Mouse (Mus musculus) midbrain, embryonic 11.5 days (tissue): Measurements from ENCODE around the gene Insm2. TPM values are rescaled to one million over a fixed set of nuclear protein-coding genes. Genes with fewer than 3 reads are reported as not detected.
"Not testable (repeated sequence)": the region's sequence is repeated elsewhere in the genome, so short reads cannot be mapped to it uniquely, and the experiment has no call there.

Source experiments
- ATAC-seq: fragments of 200-750 bp; cut with Nextera tagmentation; 2 replicates; pipeline ENCODE4 v1.8.0; 2017; ENCODE audit warnings: moderate TSS enrichment, moderate library complexity; ENCODE audit not compliant: low FRiP score
- DNase-seq: peaks from one replicate; pipeline ENCODE4 v3.0.0; 2015; ENCODE audit warnings: low spot score; ENCODE audit errors: missing footprints
- H3K27ac ChIP-seq: fragments of 300-500 bp; sonication (generic); 2 replicates; pipeline ENCODE4 v1.5.1; 2014; ENCODE audit warnings: low read depth, low read length
- H3K27me3 ChIP-seq: fragments of 300-500 bp; sonication (generic); 2 replicates; pipeline ENCODE4 v1.6.1; 2014; ENCODE audit warnings: mild to moderate bottlenecking, low read length, moderate library complexity, mixed read lengths; ENCODE audit not compliant: control insufficient read depth, insufficient read depth
- H3K36me3 ChIP-seq: fragments of 300-500 bp; sonication (generic); 2 replicates; pipeline ENCODE4 v1.6.1; 2014; ENCODE audit warnings: mild to moderate bottlenecking, low read length, moderate library complexity, mixed read lengths; ENCODE audit not compliant: control insufficient read depth, insufficient read depth
- H3K4me1 ChIP-seq: fragments of 300-500 bp; sonication (generic); 2 replicates; pipeline ENCODE4 v1.6.1; 2014; ENCODE audit warnings: low read length; ENCODE audit not compliant: control insufficient read depth, insufficient read depth
- H3K4me2 ChIP-seq: fragments of 300-500 bp; sonication (generic); 2 replicates; pipeline ENCODE4 v1.6.1; 2014; ENCODE audit warnings: mild to moderate bottlenecking, moderate library complexity
- H3K4me3 ChIP-seq: fragments of 300-500 bp; sonication (generic); 2 replicates; pipeline ENCODE4 v1.5.1; 2014; ENCODE audit warnings: low read depth, low read length
- H3K9ac ChIP-seq: fragments of 300-500 bp; sonication (generic); 2 replicates; pipeline ENCODE4 v1.6.1; 2014; ENCODE audit warnings: low read length
- H3K9me3 ChIP-seq: fragments of 300-500 bp; sonication (generic); 2 replicates; pipeline ENCODE4 v1.6.1; 2016; ENCODE audit warnings: low read length; ENCODE audit not compliant: control insufficient read depth
- WGBS: fragments of 180-500 bp; shearing (Covaris S2); extraction: QIAGEN DNeasy Blood & Tissue Kit; methylation state at CpG from one replicate; pipeline ENCODE4 v1.1.7; 2014; 5-methylcytosine and 5-hydroxymethylcytosine counted together
- polyA plus RNA-seq: library from polyadenylated mRNA; unstranded; fragments of >200 nt; fragmentation: Nextera tagmentation; extraction: Ambion mirVana; gene quantifications from 2 replicates; pipeline ENCODE4 v1.2.1, GENCODE M21; 2014

Insm2 gene
- polyA plus RNA-seq, 1 experiment from 2014 or later: 0.57 TPM

DNA sequence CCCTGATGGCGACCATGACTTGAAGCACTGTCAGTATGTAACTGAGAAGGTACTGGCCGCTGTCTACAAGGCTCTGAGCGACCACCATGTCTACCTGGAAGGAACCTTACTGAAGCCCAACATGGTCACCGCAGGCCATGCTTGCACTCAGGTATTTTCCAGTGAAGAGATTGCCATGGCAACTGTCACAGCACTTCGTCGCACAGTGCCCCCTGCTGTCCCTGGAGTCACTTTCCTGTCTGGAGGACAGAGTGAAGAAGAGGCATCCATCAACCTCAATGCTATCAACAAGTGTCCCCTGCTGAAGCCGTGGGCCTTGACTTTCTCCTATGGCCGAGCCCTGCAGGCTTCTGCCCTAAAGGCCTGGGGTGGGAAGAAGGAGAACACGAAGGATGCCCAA lies 33.4 kb upstream of the Insm2 start:
- no peak overlapping the region for H3K4me2 ChIP-seq
- H3K4me1 ChIP-seq: no peaks in the 10 kb centered on the region
- H3K4me3 ChIP-seq: no peak overlapping the region
- H3K36me3 ChIP-seq: no peaks in the 10 kb centered on the region
- no peaks in the 10 kb centered on the region for H3K9me3 ChIP-seq
- 80% methylated on average over 9 of the region's 9 CpGs for WGBS
- no peaks in the 10 kb centered on the region for H3K27me3 ChIP-seq
- no peak overlapping the region for H3K27ac ChIP-seq
- ATAC-seq: no peak
- no peak overlapping the region for H3K9ac ChIP-seq
- no peak for DNase-seq

DNA sequence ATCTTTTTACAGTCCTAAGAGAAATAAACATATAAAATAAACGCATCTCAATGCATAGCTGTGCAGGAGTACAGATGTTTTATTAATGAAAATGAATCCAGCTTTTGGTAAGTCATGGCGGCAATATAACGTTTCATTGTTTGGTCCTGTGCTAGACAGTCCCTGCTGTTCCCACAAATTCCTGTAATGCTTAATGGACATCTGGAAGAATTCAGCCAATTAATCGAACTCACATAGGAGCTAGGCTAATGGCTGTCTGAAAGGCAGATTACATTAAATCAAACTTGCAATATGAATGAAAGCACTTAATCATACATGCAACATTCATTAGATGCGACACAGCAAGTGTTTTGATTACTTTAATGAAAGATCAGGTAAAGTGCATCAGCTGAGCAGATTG lies 32.4 kb upstream of the Insm2 start:
- Histone ChIP-seq H3K4me1 (no peaks in the 10 kb centered on the region), H3K27me3 (no peaks in the 10 kb centered on the region), H3K36me3 (no peaks in the 10 kb centered on the region), H3K4me3 (no peak overlapping the region), H3K9ac (no peak overlapping the region), H3K27ac (no peak overlapping the region), H3K9me3 (no peaks in the 10 kb centered on the region), H3K4me2 (no peak overlapping the region)
- no peak for DNase-seq
- WGBS: 82% methylated on average over 5 of the region's 5 CpGs
- no peak for ATAC-seq

DNA sequence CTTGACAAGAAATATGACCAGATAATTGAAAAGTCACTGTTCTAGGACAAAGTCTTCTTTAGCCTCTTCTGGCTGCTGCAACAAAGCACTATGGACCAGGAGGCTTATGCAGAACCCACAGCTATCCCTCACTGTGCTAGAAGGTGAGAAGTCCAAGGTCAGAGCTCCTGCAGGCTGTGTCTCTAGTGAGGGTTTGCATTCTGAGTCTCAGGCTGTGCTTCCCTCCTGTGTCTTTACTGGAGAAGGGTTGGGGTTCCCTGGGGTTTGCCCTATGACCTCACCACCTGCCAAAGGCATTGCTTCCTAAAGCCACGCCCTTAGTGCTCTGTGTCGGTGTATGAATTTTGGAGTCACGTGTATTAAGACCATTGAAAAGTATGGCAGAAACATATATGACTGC lies 30.8 kb upstream of the Insm2 start:
- 85% methylated on average over 3 of the region's 3 CpGs for WGBS
- no peaks in the 10 kb centered on the region for H3K4me1 ChIP-seq
- no peak overlapping the region for H3K27ac ChIP-seq
- no peak for DNase-seq
- H3K27me3 ChIP-seq: no peaks in the 10 kb centered on the region
- no peak overlapping the region for H3K9ac ChIP-seq
- H3K4me3 ChIP-seq: no peak overlapping the region
- no peak overlapping the region for H3K4me2 ChIP-seq
- H3K9me3 ChIP-seq: no peaks in the 10 kb centered on the region
- no peaks in the 10 kb centered on the region for H3K36me3 ChIP-seq
- no peak for ATAC-seq

DNA sequence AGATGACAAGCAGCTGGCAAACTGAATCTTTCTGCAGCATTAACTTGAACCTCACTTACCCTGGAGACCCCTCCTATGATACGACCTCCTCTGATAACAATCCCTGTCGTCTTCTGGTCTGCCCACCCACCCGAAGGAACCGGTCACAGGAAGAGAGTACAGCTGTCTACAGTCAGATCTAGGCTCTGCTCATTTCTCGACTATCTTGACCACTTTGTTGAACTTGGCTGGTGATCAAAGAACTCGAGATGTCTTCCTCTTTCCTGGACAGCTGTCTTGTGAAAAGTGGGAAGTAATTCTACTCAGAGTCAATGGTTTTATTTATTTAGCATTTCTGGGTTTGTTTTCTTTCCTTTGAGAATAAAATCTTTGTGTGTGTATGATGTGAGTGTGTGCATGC lies 29.6 kb upstream of the Insm2 start:
- Histone ChIP-seq H3K9ac (no peak overlapping the region), H3K4me1 (peaks cover 3% of the 10 kb centered on the region), H3K27ac (no peak overlapping the region), H3K36me3 (no peaks in the 10 kb centered on the region), H3K4me3 (no peak overlapping the region), H3K27me3 (no peaks in the 10 kb centered on the region), H3K4me2 (no peak overlapping the region), H3K9me3 (no peaks in the 10 kb centered on the region)
- ATAC-seq (no peak), DNase-seq (no peak)
- 83% methylated on average over 6 of the region's 6 CpGs for WGBS

DNA sequence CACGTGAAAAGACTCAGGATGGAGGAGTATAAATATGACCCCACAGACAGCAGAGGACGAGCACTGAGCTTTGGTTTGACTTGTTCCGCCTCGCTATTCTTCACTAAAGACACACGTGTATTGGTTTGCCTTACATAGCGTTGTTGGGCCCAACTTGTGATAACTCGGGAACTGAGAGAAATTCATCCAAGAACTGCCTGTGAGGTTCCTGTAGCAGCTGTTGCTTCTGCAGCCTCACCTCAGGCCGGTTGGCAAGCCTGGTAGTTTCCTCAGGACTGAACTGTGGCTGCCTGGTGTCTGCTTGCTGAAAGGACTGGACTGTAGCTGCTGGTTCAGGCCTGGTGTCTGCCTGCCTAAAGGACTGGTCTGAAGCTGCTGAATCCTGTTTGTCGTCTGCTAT lies 28.6 kb upstream of the Insm2 start:
- Histone ChIP-seq H3K27ac (no peak overlapping the region), H3K9ac (no peak overlapping the region), H3K4me1 (peaks cover 3% of the 10 kb centered on the region), H3K36me3 (no peaks in the 10 kb centered on the region), H3K27me3 (no peaks in the 10 kb centered on the region), H3K4me3 (no peak overlapping the region), H3K9me3 (no peaks in the 10 kb centered on the region), H3K4me2 (no peak overlapping the region)
- no peak for ATAC-seq
- no peak for DNase-seq
- 89% methylated on average over 9 of the region's 9 CpGs for WGBS

DNA sequence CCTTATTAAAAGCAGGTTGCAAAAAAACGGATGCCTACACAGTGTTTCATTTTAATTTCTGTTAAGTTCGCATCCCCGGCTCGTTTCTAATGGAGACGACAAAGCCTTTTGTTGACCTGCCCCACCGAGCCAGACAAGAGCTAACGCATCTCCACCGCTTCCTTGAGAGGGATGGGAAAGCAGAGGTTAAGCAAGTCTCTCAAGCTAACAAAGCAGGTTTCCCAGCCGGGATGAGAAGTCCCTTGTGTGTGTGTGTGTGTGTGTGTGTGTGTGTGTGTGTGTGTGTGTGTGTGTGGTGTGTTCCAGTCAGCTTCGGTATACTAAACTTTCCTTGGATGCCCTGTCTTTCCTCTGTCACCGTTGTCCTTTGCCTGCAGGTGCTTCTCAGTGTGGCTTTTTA lies 28.0 kb upstream of the Insm2 start:
- no peak for ATAC-seq
- H3K27me3 ChIP-seq: no peaks in the 10 kb centered on the region
- no peak overlapping the region for H3K4me2 ChIP-seq
- H3K9me3 ChIP-seq: no peaks in the 10 kb centered on the region
- WGBS: 70% methylated on average over 11 of the region's 11 CpGs
- H3K27ac ChIP-seq: no peak overlapping the region
- no peak overlapping the region for H3K9ac ChIP-seq
- H3K4me3 ChIP-seq: no peak overlapping the region
- no peak for DNase-seq
- peaks cover 3% of the 10 kb centered on the region for H3K4me1 ChIP-seq
- H3K36me3 ChIP-seq: no peaks in the 10 kb centered on the region

DNA sequence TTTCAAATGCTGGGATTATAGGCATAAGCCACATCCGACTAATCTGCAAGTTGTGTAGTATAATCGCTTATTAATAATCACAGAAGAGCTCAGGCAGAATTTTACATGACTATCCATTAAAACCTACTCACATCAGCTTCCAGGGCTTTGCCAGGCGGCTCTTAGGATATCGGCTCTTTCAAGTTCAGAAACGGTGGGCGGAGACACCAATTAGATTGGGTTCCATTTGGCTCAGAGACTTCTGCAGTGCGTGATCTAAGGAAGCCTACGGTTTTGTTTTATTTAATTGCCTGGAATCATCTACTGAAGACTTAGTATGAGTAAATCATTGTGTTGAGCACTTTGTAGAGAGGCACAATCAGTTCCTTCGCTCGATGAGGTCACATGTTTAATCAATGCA lies 27.6 kb upstream of the Insm2 start:
- DNase-seq (no peak), ATAC-seq (no peak)
- no peak overlapping the region for H3K27ac ChIP-seq
- H3K4me1 ChIP-seq: peaks cover 3% of the 10 kb centered on the region
- WGBS: 85% methylated on average over 10 of the region's 10 CpGs
- H3K4me2 ChIP-seq: no peak overlapping the region
- no peak overlapping the region for H3K4me3 ChIP-seq
- H3K36me3 ChIP-seq: no peaks in the 10 kb centered on the region
- H3K9ac ChIP-seq: no peak overlapping the region
- H3K9me3 ChIP-seq: no peaks in the 10 kb centered on the region
- no peaks in the 10 kb centered on the region for H3K27me3 ChIP-seq

DNA sequence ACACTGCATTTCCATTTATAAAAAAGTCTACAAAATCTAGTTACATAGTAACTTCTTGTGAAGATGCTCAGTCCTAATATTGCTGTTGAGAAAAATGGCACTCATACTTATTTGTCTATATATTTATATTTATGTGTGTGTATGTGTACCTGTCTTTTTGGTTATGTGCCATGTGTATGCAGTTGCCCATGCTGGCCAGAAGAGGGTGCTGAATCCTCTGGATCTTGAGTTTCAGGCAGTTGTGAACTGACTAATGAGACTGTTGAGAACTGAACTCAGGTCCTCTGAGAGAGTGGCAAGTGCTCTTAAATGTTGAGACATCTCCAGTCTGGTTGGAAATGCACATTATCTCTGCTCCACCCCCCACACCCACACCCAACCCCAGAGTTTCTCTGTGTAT lies 26.1 kb upstream of the Insm2 start:
- H3K4me1 ChIP-seq: peaks cover 3% of the 10 kb centered on the region
- ATAC-seq: no peak
- H3K9ac ChIP-seq: no peak overlapping the region

DNA sequence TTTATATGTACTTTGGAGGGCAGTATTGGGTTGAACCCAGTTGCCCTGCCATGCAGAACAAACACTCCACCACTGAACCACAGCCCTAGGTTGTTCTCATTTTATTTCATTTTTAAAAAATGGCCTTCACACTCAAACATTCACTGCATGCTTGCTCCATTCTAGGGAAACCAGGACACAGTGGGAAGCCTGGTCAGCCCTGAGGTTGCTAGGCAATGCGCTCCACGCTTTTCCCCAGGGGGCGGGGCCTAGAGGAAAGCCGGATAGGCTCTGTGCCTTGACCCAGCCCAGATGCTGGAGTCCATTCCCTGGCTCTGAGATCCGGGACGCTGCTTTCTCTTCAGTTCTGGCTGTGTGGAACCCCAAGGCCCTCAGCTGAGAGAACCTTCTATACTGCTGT lies 25.4 kb upstream of the Insm2 start:
- no peak overlapping the region for H3K9ac ChIP-seq
- DNase-seq (no peak), ATAC-seq (peak; percentile 88)
- no peaks in the 10 kb centered on the region for H3K27me3 ChIP-seq
- H3K9me3 ChIP-seq: no peaks in the 10 kb centered on the region
- no peak overlapping the region for H3K27ac ChIP-seq
- H3K4me2 ChIP-seq: 0 out of 2 replicates have a peak overlapping the region, but pooled peaks have one; percentile 3
- H3K36me3 ChIP-seq: no peaks in the 10 kb centered on the region
- H3K4me1 ChIP-seq: peaks cover 3% of the 10 kb centered on the region
- WGBS: 5% methylated on average over 6 of the region's 6 CpGs
- no peak overlapping the region for H3K4me3 ChIP-seq

More for the DNA sequence above, 26.1 kb upstream of the Insm2 start:
- DNase-seq: no peak
- Histone ChIP-seq H3K27me3 (no peaks in the 10 kb centered on the region), H3K4me2 (no peak overlapping the region), H3K36me3 (no peaks in the 10 kb centered on the region), H3K27ac (no peak overlapping the region), H3K4me3 (no peak overlapping the region), H3K9me3 (no peaks in the 10 kb centered on the region)

DNA sequence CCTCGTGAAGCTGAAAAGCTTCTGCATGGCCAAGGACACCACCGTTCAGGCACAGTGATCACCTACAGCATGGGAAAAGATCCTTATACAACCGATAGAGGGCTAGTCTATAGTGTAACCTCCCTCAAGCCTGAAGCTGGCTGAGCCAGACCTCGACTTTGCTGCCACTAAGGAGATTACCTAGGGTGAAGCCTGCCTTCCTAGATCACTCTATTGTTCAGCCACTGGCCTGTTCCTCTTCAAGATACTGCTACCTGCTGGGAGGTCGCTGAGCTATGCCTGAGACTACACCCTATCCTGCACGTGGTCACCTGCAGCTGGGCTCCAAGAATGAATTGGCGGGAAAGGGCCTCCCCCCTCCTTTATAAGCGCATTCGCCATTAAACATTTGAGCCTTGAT lies 12.3 kb upstream of the Insm2 start:
- not testable (repeated sequence) for H3K9ac ChIP-seq, H3K4me2 ChIP-seq, H3K4me1 ChIP-seq, H3K9me3 ChIP-seq, DNase-seq, H3K27ac ChIP-seq, H3K36me3 ChIP-seq, ATAC-seq, H3K27me3 ChIP-seq, H3K4me3 ChIP-seq
- WGBS: 44% methylated on average over 9 of the region's 9 CpGs
